Mouse (Mus musculus) stomach, embryonic 16.5 days (tissue): ENCODE data around the gene Hexim1. TPM values are rescaled to one million over a fixed set of nuclear protein-coding genes. Genes with fewer than 3 reads are reported as not detected.

Experiments
- ATAC-seq: fragments of 200-750 bp; cut with Nextera tagmentation; 2 replicates; pipeline ENCODE4 v1.8.0; 2017; ENCODE audit warnings: moderate number of reproducible peaks, moderate TSS enrichment; ENCODE audit not compliant: insufficient read depth, low FRiP score
- H3K27ac ChIP-seq: fragments of 300-500 bp; sonication (generic); 2 replicates; pipeline ENCODE4 v1.5.1; 2014; ENCODE audit warnings: low read length
- H3K27me3 ChIP-seq: fragments of 300-500 bp; sonication (generic); 2 replicates; pipeline ENCODE4 v1.6.1; 2014; ENCODE audit warnings: low read length, control low read depth, mixed read lengths; ENCODE audit not compliant: control insufficient read depth, insufficient read depth
- H3K36me3 ChIP-seq: fragments of 300-500 bp; sonication (generic); 2 replicates; pipeline ENCODE4 v1.6.1; 2014; ENCODE audit warnings: low read length; ENCODE audit not compliant: control insufficient read depth, insufficient read depth
- H3K4me1 ChIP-seq: fragments of 300-500 bp; sonication (generic); 2 replicates; pipeline ENCODE4 v1.6.1; 2014; ENCODE audit warnings: low read length, control low read depth, mixed read lengths; ENCODE audit not compliant: control insufficient read depth, insufficient read depth
- H3K4me2 ChIP-seq: fragments of 300-500 bp; sonication (generic); 2 replicates; pipeline ENCODE4 v1.6.1; 2014; ENCODE audit warnings: low read depth, low read length, mixed read lengths
- H3K4me3 ChIP-seq: fragments of 300-500 bp; sonication (generic); replicated peaks from 2 replicates; pipeline ENCODE4 v1.5.1; 2014; ENCODE audit warnings: mild to moderate bottlenecking, low read length
- H3K9ac ChIP-seq: fragments of 300-500 bp; sonication (generic); 2 replicates; pipeline ENCODE4 v1.6.1; 2014; ENCODE audit warnings: low read length
- H3K9me3 ChIP-seq: fragments of 300-500 bp; sonication (generic); replicated peaks from 2 replicates; pipeline ENCODE4 v1.6.1; 2016; ENCODE audit warnings: low read length, control low read depth; ENCODE audit not compliant: control insufficient read depth
- WGBS: fragments of 180-500 bp; shearing (Covaris S2); extraction: QIAGEN DNeasy Blood & Tissue Kit; methylation state at CpG from one replicate; pipeline ENCODE4 v1.1.7; 2014; 5-methylcytosine and 5-hydroxymethylcytosine counted together
- polyA plus RNA-seq: library from polyadenylated mRNA; unstranded; fragments of >200 nt; fragmentation: Nextera tagmentation; extraction: Ambion mirVana; gene quantifications from 2 replicates; pipeline ENCODE4 v1.2.1, GENCODE M21; 2015

Gene Hexim1
- polyA plus RNA-seq, 1 experiment from 2014 or later: 5.7 TPM

DNA sequence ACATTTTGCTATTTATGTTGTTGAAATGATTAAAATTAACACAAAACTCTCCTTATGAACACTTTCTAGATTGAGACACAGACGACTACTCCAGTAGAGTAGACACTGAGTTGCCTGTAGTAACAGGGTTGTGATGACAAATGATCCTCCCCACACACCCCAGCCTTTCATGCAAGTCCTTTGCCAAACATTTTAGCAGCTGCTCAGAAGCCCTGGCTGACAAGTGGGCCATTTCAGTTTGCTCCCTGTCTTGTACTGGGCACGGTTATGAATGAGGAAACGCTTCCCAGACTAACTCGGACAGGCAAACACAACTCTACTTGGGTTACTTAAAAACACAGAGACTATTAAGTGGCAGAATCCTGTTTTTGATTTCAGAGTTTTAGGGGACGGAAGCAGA, 4.3 kb downstream of the Hexim1 start:
- Histone ChIP-seq H3K27me3 (no peaks in the 10 kb centered on the region), H3K27ac (no peak overlapping the region), H3K9me3 (no peaks in the 10 kb centered on the region), H3K36me3 (no peaks in the 10 kb centered on the region), H3K4me1 (peaks cover 7% of the 10 kb centered on the region), H3K9ac (no peak overlapping the region), H3K4me2 (no peak overlapping the region), H3K4me3 (no peak overlapping the region)
- ATAC-seq: no peak
- WGBS: 31% methylated on average over 5 of the region's 5 CpGs

- H3K27ac ChIP-seq: peak within 1 kb of the TSS; percentile 97
- no peaks in the 10 kb centered on the region for H3K36me3 ChIP-seq
- WGBS: under 1% methylated on average over 39 of the region's 39 CpGs
- H3K4me1 ChIP-seq: peaks cover 21% of the 10 kb centered on the region
- H3K27me3 ChIP-seq: no peaks in the 10 kb centered on the region
- peak within 1 kb of the TSS; percentile 95 for H3K9ac ChIP-seq
- ATAC-seq: peak; percentile 57
- H3K4me2 ChIP-seq: peak within 1 kb of the TSS; percentile 94
- no peaks in the 10 kb centered on the region for H3K9me3 ChIP-seq
- peak within 1 kb of the TSS; percentile 80 for H3K4me3 ChIP-seq
Observed at GRCm38 (mm10) chr11:103131701-103132575, 15.9 kb downstream of the Hexim1 start, which contains the start of gene Hexim2. Gene Hexim2 (plus strand): TSS chr11:103132429.

DNA sequence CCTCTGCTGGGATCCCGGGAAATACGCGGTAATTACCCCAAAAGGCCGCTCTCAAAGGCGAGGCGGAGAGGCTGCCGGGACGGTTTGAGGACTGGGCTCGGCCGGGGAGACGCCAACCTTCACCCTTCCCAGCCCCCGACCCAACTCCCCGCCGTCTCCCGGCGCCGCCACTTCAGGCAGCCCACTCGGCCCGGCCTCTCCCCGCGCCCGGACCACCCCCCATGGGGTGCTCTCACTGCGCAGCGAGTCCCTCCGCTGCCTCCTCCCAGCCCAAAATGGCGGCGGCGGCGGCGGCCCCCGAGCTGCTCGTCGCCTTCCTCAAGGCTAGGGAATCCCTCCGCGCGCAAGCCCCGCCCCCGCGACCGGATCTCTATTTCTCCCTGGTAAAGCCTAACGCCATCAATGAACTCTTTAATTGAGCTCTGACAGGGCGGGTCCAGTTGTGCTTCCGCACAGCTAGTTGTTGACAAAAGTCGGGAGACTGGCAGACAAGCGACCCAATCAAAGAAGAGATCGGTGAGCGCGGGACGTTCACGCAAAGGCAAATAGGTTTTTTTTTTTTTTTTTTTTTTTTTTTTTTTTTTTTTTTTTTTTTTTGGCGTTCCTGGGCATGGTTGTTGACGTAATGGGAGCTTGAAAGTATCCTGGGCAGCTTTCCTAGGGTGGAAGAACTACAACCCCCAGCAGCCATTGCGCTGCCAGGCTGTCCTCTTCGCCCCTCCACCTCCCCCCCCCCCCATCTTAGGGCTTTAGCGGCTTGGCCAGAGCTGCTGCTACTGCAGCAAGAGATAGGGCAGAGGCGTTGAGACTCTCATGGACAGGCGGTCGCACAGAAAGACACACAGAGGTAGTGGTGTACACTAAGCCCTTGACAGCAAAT, 16.8 kb downstream of the Hexim1 start:
- peak; percentile 93 for ATAC-seq
- under 1% methylated on average over 58 of the region's 58 CpGs for WGBS
- H3K4me1 ChIP-seq: peaks cover 21% of the 10 kb centered on the region

GRCm38 (mm10) chr11:103133456-103134185, 17.6 kb downstream of the Hexim1 start:
- peak overlapping the region; percentile 39 for H3K4me3 ChIP-seq
- peak overlapping the region; percentile 58 for H3K4me2 ChIP-seq
- no peaks in the 10 kb centered on the region for H3K9me3 ChIP-seq
- H3K4me1 ChIP-seq: peaks cover 21% of the 10 kb centered on the region
- peak overlapping the region; percentile 49 for H3K9ac ChIP-seq
- WGBS: 55% methylated on average over 6 of the region's 6 CpGs
- ATAC-seq: peak; percentile 2; the same call in 1 of the 2 replicates
- H3K27ac ChIP-seq: peak overlapping the region; percentile 75
- H3K27me3 ChIP-seq: no peaks in the 10 kb centered on the region
- H3K36me3 ChIP-seq: no peaks in the 10 kb centered on the region

More for the DNA sequence above, 16.8 kb downstream of the Hexim1 start:
- H3K9me3 ChIP-seq: no peaks in the 10 kb centered on the region
- no peaks in the 10 kb centered on the region for H3K36me3 ChIP-seq
- H3K9ac ChIP-seq: peak overlapping the region; percentile 95
- H3K4me2 ChIP-seq: peak overlapping the region; percentile 94
- H3K27me3 ChIP-seq: no peaks in the 10 kb centered on the region
- H3K27ac ChIP-seq: peak overlapping the region; percentile 97
- peak overlapping the region; percentile 80 for H3K4me3 ChIP-seq

DNA sequence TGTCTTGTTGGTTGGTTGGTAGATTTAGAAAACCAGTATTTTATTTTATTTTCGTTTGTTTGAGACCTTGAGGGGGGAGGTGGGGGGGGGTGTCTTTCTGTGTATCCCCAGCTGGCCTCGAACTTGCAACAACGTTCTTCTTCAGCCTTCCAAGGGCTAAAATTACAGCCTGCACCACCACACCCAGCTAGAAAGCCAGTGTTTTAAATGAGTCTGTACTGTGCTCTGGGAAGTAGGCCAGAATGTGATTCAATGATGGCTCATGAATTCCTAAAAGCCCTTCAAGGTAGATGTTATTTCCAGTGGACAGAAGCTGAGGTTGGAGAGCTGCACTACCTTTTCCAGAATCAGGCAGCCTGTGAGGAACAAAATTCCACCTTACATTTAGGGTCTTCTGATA, 18.2 kb downstream of the Hexim1 start:
- Histone ChIP-seq H3K4me2 (no peak overlapping the region), H3K27me3 (no peaks in the 10 kb centered on the region), H3K4me1 (peaks cover 21% of the 10 kb centered on the region), H3K9me3 (no peaks in the 10 kb centered on the region), H3K9ac (no peak overlapping the region), H3K27ac (peak overlapping the region; percentile 75), H3K4me3 (no peak overlapping the region), H3K36me3 (no peaks in the 10 kb centered on the region)
- WGBS: 68% methylated on average over 3 of the region's 3 CpGs
- ATAC-seq: no peak

DNA sequence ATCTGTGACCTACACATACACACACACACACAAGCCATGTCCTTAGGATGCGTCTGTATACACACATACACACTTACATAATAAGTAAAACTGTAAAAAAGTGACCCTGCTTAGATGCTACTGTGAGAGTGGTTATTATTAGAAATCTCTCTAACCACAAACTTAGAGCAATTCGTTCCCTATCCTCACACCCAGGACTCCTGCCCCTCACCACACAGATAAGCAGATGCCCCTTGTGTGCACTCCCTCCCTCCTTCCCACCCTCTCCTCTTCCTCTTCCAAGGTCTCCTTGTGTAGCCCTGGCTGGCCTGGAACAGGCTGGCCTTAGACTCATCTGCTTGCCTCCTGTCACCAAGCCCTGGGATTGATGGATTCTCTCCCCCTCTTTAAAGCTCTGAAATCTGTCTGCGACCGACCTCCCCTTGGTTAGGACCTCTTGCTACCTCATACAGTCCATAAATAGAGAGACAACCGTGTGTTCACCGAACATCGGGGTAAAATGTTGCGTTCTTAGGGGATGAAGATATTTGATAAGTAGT, 20.1 kb downstream of the Hexim1 start:
- 75% methylated on average over 8 of the region's 8 CpGs for WGBS
- H3K27ac ChIP-seq: no peak overlapping the region
- peaks cover 26% of the 10 kb centered on the region for H3K4me1 ChIP-seq
- H3K4me3 ChIP-seq: no peak overlapping the region
- no peaks in the 10 kb centered on the region for H3K9me3 ChIP-seq
- no peaks in the 10 kb centered on the region for H3K36me3 ChIP-seq
- H3K27me3 ChIP-seq: no peaks in the 10 kb centered on the region
- no peak overlapping the region for H3K4me2 ChIP-seq
- no peak overlapping the region for H3K9ac ChIP-seq
- ATAC-seq: no peak

DNA sequence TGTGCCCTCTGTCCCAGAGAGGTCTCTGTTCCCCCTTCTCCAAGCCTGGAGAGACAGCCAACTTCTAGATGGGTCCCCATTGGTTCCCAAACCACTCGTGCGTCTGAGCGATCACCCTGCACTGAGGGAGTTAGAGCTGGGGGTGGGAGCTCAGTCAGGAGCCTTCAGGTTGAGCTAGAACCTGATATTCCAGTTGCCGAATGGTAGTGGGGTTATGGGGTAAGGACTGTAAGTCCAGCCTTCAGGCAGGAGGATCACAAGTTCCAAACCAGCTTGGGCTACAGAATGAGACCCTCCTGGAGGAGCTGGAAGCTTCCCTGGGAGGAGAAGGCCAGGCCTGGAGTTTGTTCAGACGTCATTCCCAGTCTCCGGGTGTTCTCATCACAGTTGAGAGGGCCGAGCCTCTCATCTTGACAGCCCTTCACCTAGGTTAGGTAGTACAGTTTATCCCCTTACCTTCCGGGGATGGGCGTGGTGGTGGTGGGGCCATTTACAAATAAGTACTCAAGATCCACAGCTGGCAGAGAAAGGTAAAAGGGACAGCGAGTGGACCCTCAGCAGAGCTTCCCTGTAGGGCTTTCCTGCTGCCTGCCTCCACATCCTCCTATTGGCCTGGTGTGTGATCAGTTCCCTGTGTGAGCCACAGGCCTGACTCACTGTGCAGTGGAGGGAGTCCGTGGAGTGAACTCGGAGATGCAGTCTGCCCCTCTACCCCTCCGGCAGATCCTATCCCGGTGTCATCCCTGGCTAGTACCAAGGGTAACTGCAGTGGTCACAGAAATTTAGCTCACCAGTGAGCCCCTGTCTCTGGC, 24.1 kb downstream of the Hexim1 start:
- Histone ChIP-seq H3K4me1 (peaks cover 31% of the 10 kb centered on the region), H3K9me3 (no peaks in the 10 kb centered on the region), H3K4me3 (no peak overlapping the region), H3K27me3 (no peaks in the 10 kb centered on the region), H3K27ac (peak overlapping the region; percentile 98), H3K36me3 (no peaks in the 10 kb centered on the region), H3K9ac (peak overlapping the region; percentile 53), H3K4me2 (no peak overlapping the region)
- no peak for ATAC-seq
- 71% methylated on average over 14 of the region's 14 CpGs for WGBS

DNA sequence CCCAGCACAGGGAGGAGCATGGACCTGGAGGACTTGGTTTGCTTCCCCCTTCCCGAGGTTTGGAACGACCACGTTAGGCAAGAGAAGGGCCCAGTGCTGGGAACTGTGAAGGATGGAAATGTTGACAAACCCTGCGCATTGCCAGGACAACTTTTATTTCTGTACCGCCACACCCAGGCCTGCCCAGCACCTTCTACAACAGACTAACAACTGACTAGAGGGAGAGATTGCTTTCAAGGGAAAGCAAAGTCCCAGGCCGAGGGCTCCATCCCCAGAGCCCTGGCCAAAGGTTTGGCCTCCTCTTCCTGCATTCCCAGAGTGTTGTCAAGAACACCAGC, 24.7 kb downstream of the Hexim1 start:
- Histone ChIP-seq H3K9me3 (no peaks in the 10 kb centered on the region), H3K4me2 (peak overlapping the region; percentile 21; the same call in 1 of the 2 replicates), H3K27ac (peak overlapping the region; percentile 98), H3K27me3 (no peaks in the 10 kb centered on the region), H3K4me3 (0 out of 2 replicates have a peak overlapping the region, but pooled peaks have one; percentile 0), H3K9ac (peak overlapping the region; percentile 53), H3K36me3 (no peaks in the 10 kb centered on the region), H3K4me1 (peaks cover 35% of the 10 kb centered on the region)
- peak; percentile 4; the same call in 1 of the 2 replicates for ATAC-seq
- 27% methylated on average over 6 of the region's 6 CpGs for WGBS
